Mouse (Mus musculus) urinary bladder, postnatal 10 days (tissue): ENCODE data around the gene Dapk3.
"Not testable (repeated sequence)": the region's sequence is repeated elsewhere in the genome, so short reads cannot be mapped to it uniquely, and the experiment has no call there.

Experiments
- DNase-seq: peaks from one replicate; pipeline ENCODE4 v3.0.0; 2022; ENCODE audit warnings: low spot score

Dapk3 gene

GRCm38 (mm10) chr10:81145778-81146177 is 37.0 kb upstream of the Dapk3 start:
- DNase-seq: no peak

- DNase-seq: no peak
Measured at GRCm38 (mm10) chr10:81146296-81146695, 36.5 kb upstream of the Dapk3 start.

DNA sequence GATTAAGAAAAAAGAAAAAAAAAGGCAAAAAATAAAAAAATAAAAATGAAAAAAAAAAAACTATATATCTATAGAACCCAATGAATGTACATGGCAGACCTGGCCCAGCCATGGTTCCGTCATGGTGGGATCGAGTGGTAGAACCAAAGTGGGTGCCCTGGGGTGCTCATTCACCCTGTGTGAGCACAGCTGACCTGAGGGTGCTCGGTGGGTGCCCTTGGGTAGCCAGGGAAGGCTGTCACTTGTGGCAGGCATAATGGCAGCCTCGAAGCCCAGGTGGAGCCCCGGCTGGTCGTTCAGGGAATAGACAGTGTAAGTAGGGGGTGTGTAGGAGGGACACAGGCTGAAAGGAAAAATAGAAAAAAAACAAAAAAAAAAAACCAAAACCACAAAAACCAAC is 31.5 kb upstream of the Dapk3 start:
- no peak for DNase-seq

DNA sequence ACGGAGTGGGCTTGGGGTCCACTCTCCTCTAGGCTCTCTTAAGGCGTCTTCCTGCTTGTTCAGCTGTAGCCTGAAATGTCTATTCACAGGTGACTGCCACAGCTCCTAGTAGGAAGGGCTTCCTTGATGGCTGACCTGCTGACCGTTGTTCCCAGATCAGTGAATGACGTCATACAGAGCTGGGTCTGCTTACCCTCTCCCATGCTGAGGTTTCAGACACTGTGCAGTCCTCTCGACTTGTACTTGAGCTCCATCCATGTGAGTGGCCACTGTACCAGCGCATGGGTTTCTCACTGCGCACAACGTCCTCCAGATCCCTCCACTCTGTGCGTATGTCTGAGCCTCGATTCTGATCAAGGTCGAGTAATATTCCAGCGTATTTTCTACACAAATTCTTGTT is 30.2 kb upstream of the Dapk3 start:
- no peak for DNase-seq

GRCm38 (mm10) chr10:81154313-81154712 is 28.5 kb upstream of the Dapk3 start:
- DNase-seq: no peak

DNA sequence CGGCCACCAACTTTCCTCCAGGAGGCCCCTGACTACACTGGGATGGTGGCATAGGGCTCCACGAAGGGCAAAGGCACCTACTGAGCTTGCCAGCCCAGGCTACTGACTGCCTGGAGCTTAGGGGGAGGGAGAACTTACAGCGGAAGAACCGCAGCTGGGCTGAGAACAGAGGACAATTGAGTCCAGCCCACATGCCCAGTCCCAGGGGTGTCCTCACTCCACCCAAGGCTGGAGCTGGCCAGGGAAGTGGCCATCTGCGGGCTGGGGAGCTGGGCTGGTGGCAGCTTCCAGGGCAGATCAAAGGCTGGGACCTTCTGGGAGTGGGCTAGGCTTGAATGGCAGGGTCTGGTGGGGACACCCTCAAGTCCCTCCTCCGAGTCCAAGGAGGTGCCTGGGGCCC is 28.1 kb upstream of the Dapk3 start:
- DNase-seq: no peak

GRCm38 (mm10) chr10:81161602-81162317 is 21.0 kb upstream of the Dapk3 start:
- no peak for DNase-seq

DNA sequence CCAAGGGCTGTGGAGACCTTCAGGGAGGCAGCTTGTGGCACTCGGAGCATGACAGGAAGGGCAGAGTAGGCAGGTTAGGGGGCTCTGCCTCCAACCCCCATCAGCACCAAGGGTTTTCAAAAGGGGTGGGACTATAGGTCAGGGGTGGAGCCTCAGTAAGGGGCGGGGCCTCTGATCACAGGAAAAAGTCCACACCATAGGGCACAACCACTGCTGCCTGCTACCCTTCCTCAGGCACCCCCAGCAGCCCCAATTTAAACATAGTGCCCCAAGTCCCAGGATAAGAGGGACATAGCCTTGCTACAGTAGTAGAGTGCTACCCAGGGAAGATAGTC is 20.5 kb upstream of the Dapk3 start:
- no peak for DNase-seq

DNA sequence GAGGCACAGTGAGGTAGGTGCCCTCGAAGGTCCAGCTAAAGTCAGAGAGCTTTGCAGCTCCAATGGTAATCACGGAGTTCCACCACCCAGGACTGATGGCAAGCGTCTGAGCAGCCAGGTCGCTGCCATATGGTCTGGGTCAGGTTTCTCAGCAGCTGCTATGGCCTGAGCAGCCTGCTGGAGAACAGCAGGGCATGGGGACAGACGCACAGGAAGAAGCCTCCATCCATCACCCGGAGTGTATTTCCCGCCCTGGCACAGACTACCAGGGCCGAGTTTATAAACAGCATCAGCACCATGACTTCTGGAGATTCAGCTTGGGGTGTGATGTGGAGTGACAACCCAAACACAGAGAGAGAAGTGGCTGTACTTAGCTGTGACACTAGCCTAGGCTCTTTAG is 17.7 kb upstream of the Dapk3 start:
- DNase-seq: no peak

DNA sequence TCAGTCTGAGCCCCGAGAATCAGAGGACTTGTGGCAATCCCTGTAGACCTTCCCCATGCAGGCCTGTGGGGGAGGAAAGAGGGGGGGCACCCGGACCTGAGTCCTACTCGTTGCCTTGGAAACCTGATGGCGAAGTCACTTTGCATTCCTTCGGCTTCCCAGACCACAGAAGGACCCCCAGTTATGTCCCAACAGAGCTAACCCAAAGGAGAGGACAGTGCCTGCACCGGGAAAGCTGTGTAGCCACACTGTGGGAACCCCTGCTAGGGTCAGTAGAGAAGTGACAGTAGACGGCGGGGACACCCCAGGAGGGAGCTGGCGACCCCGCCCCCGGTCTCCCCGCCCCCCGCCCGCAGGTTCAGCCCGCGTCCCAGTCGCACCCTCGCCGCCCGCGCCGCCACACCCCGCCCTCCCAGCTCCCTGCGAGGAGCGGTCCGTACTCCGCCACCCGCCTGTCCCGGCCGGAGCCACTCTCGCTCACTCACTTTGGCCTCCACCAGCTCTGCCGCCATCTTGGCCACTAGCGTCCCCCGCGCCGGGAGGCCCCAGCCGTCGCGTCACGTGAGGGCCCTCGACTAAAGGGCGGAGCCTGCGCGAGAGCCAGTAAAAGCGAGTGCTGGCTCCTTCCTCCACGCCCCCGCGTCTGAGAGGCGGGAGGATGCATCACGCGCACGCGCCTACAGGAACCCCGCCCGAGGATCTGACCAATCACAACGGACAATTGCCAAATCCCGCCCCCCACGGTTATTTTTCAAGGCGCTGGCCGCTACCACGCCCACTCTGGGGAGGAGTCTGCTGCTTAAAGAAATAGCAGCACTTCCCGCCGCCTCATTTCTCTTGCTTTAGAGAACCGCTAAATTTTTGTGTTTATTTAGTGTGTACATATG is 15.4 kb upstream of the Dapk3 start, which contains the start of gene Pias4:
TSS of gene Pias4 (minus strand) at position 724 of the 887 bp plus-strand sequence.
- DNase-seq: peak; percentile 99

GRCm38 (mm10) chr10:81168087-81168431 is 14.7 kb upstream of the Dapk3 start:
- no peak for DNase-seq

- DNase-seq: no peak
Measured at GRCm38 (mm10) chr10:81168521-81169244, 14.1 kb upstream of the Dapk3 start.

DNA sequence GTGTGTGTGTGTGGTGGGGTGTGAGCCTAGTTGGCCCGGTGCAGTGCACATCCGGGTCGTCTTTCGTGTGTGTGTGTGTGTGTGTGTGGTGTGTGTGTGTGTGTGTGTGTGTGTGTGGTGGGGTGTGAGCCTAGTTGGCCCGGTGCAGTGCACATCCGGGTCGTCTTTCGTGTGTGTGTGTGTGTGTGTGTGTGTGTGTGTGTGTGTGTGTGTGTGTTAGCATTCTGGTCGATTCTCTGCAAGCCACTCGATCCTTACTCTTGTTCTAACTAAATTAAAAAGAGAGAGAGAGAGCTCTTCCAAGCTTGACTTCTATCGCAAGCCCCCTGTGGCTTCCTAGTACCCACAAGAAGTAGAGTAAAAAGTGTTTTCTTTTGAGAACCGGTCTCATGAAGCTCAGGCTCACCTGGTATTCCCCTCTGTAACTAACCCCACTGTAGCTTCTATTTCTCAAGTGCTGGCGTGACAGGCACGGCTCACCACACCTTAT is 13.3 kb upstream of the Dapk3 start:
- not testable (repeated sequence) for DNase-seq

DNA sequence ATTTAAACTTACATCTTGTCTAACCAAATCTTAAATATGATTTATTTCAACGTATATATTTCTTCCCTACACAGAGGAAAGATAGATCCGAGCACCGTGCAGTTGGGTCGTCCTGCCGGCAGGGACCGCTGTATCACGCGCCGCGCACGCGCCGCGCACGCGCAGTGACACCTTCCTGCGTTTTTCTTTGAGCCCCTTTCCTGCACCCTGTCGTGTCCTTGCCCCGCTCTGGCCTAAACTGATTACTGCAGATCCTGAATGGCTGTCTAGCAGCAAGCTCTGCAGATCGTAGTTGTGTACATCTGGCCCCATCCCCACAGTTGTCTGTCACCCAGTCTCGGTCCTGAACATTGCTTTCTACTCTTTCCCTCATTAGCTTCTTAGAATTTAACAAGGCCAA is 9.7 kb upstream of the Dapk3 start:
- DNase-seq: no peak

- no peak for DNase-seq
Measured at GRCm38 (mm10) chr10:81174617-81175344, 8.0 kb upstream of the Dapk3 start.

- DNase-seq: not testable (repeated sequence)
Measured at GRCm38 (mm10) chr10:81175345-81175701, 7.5 kb upstream of the Dapk3 start.

DNA sequence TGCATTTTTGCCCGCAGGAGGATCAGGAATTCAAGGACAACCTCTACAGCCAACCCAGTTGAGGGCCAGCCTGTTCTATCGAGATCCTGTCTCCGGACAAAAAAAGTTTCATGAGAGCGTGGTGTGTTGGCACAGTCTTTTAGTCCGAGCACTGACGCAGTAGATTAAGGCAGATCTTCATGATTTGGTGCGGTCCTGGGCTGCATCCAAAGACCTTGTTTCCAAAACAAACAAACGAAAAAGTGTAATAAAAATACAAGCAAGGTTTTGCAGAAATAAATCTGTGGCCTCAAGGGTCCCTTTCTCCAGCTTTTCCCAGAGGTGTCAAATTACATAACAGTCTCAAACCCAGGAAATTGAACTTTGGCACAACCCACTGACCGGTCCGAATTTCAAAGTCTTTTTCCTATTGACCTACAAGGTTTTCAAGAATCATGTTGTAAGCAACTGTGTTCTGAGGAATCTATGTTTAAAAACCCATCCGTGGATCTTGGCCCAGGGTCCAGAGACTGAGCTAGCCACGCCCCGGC is 6.8 kb upstream of the Dapk3 start:
- DNase-seq: no peak

DNA sequence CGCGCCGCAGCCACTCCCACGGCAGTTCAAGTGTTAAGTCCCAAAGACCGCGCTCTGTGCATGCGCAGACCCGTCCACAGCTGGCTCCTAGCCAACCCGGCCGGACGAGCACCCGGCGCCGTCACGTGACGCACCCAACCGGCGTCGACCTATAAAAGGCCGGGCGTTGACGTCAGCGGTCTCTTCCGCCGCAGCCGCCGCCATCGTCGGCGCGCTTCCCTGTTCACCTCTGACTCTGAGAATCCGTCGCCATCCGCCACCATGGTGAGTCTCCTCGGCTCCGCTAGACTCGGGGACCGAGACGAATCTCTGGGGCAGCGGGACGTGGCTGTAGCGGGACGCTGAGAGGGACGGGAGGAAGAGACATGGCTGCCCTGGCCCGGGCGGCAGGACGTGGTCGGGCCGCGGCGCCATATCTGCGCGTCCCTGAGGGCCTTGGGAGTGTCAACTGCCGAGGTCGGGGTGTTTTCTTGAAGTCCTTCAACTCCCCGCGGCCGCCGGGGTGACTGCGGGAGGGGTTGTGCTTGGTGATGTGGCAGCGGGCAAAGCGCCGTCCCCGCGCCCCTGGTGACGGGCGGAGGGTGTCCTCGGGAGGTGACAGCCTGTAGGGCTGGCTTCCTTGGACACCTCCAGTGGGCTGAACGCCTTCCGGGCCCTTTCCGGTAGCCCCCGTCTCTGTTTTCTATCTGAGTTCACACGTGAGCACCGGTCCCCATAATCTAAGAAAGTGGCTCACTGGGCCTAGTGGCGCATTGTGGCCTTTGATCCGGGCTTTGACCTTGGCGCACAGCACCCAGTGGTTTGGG is 6.1 kb upstream of the Dapk3 start, which contains the start of gene Eef2:
TSS of gene Eef2 (plus strand) at position 166 of the 806 bp plus-strand sequence.
- DNase-seq: peak; percentile 99

GRCm38 (mm10) chr10:81177491-81177925 is 5.3 kb upstream of the Dapk3 start:
- no peak for DNase-seq

DNA sequence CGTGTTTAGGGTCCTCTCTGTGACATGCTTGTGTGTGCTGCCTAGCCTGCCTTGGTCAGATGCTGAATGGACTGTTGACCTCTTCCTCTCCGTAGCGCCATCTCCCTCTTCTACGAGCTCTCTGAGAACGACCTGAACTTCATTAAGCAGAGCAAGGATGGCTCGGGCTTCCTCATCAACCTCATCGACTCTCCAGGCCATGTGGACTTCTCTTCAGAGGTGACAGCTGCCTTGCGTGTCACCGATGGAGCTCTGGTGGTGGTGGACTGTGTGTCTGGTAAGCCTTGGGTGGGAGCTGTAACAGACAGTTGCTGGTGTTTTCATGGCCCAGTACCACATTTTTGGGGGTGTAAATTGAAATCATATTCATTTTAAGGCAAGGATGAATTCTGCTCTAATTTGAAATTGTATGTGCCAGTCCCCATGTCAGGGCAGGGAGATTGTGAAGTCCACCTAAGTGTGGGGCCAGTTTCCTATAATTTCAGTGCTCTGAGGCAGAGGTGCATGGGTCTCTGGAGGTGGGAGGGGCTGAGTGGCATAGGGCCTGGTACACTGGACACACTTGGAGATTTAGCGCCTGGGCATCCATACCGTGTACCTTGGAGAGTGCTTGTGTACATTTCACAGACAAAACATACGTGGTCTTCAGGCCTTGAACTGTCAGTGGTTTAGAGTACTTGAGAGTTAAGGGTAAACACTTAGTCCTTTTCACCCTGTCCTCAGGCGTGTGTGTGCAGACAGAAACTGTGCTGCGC is 4.7 kb upstream of the Dapk3 start:
- no peak for DNase-seq
